Mouse (Mus musculus) embryonic fibroblast, embryonic 13.5 days (primary cell): Measurements from ENCODE around the gene Ugt1a7c.

ENCODE experiments used
- CTCF ChIP-seq: IDR thresholded peaks from 2 replicates; pipeline ENCODE4 v1.5.1; 2011; ENCODE audit warnings: mild to moderate bottlenecking, control low read depth, low read length, moderate library complexity, borderline replicate concordance; ENCODE audit not compliant: insufficient read depth
- POLR2A ChIP-seq: IDR thresholded peaks from 2 replicates; pipeline ENCODE4 v1.6.1; 2011; ENCODE audit warnings: low read depth, mild to moderate bottlenecking, control low read depth, low read length, moderate library complexity

DNA sequence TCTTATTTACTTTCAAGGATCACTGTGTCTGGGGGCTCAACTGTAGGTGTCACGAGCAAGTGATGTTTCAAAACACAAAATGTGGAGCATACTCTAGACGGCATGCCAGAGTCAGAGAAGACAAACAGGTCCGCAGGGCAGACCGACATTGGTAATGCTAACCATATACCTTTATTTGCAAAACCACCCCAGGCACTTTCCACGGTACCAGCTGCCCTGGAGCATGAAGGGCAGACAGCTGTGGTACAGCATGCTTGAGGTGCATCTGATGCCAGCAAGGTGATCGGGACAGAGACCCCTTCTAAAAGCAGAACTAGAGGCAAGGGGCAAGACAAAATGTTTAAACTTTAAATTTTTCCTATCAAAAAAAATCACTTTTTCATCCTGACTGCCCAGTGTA is 168.1 kb downstream of the Ugt1a7c start:
- TF ChIP-seq CTCF = no peak
- no peak for TF ChIP-seq POLR2A
